Mouse (Mus musculus) midbrain, postnatal 0 days (tissue): ENCODE measurements at regions not wholly inside any gene's neighbourhood (a gene's known extent, or its start where the extent isn't known, plus 50 kb on each side); places are given as distances from the start of the nearest gene placed in this dataset.

Source experiments
- ATAC-seq: fragments of 200-750 bp; cut with Nextera tagmentation; 2 replicates; pipeline ENCODE4 v1.8.0; 2017; ENCODE audit warnings: moderate number of reproducible peaks, mild to moderate bottlenecking, moderate TSS enrichment, moderate library complexity; ENCODE audit not compliant: low FRiP score
- DNase-seq: peaks from one replicate; pipeline ENCODE4 v3.0.0-alpha.2; 2015; ENCODE audit warnings: low spot score
- H3K27ac ChIP-seq: fragments of 300-500 bp; sonication (generic); 2 replicates; pipeline ENCODE4 v1.5.1; 2014; ENCODE audit warnings: low read depth, mild to moderate bottlenecking, low read length, mixed read lengths
- H3K27me3 ChIP-seq: fragments of 300-500 bp; sonication (generic); 2 replicates; pipeline ENCODE4 v1.6.1; 2014; ENCODE audit warnings: low read length, control low read depth, mixed read lengths; ENCODE audit not compliant: insufficient read depth
- H3K36me3 ChIP-seq: fragments of 300-500 bp; sonication (generic); 2 replicates; pipeline ENCODE4 v1.6.1; 2014; ENCODE audit warnings: low read length, control low read depth, mixed read lengths; ENCODE audit not compliant: insufficient read depth
- H3K4me1 ChIP-seq: fragments of 300-500 bp; sonication (generic); 2 replicates; pipeline ENCODE4 v1.6.1; 2014; ENCODE audit warnings: mild to moderate bottlenecking, control low read depth, antibody characterized with exemption, low read length, mixed read lengths; ENCODE audit not compliant: insufficient read depth
- H3K4me2 ChIP-seq: fragments of 300-500 bp; sonication (generic); 2 replicates; pipeline ENCODE4 v1.6.1; 2014; ENCODE audit warnings: low read depth, mild to moderate bottlenecking, low read length, mixed read lengths; ENCODE audit not compliant: poor library complexity, severe bottlenecking
- H3K4me3 ChIP-seq: fragments of 300-500 bp; sonication (generic); 2 replicates; pipeline ENCODE4 v1.5.1; 2014; ENCODE audit warnings: low read depth, mild to moderate bottlenecking, low read length, moderate library complexity
- H3K9ac ChIP-seq: fragments of 300-500 bp; sonication (generic); replicated peaks from 2 replicates; pipeline ENCODE4 v1.6.1; 2014; ENCODE audit warnings: mild to moderate bottlenecking, low read length, moderate library complexity, mixed read lengths; ENCODE audit not compliant: poor library complexity, severe bottlenecking
- H3K9me3 ChIP-seq: fragments of 300-500 bp; sonication (generic); 2 replicates; pipeline ENCODE4 v1.6.1; 2016; ENCODE audit warnings: low read length, control low read depth
- CTCF ChIP-seq: IDR thresholded peaks from 2 replicates; pipeline ENCODE4 v1.5.1; 2016; ENCODE audit warnings: antibody characterized with exemption, mild to moderate bottlenecking
- WGBS: fragments of 180-500 bp; shearing (Covaris S2); extraction: QIAGEN DNeasy Blood & Tissue Kit; methylation state at CpG from one replicate; pipeline ENCODE4 v1.1.7; 2014; 5-methylcytosine and 5-hydroxymethylcytosine counted together

DNA sequence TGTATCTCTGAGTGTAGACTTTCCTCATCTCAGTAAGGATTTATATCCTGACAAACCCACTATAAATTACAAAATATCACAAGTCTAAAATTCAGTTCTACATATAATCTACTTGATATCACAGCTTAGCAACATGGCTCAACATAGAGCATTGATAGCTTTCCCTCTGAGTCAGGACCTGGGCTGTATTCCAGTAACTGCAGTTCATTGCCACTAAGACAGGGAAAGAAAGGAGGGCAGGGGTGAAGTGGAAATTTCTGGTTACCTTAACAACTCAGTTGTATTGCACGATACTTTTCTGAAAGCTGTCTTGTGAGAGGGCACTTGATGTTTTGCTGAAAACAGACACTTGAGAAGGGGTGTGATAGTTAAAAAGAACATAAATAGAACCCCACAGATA lies 635.0 kb downstream of the Utrn start:
- H3K4me3 ChIP-seq = no peak overlapping the region
- H3K4me2 ChIP-seq = no peak overlapping the region
- no peaks in the 10 kb centered on the region for H3K36me3 ChIP-seq
- no peaks in the 10 kb centered on the region for H3K9me3 ChIP-seq
- no peaks in the 10 kb centered on the region for H3K27me3 ChIP-seq
- H3K27ac ChIP-seq = no peak overlapping the region
- no peak for TF ChIP-seq CTCF
- H3K4me1 ChIP-seq = no peaks in the 10 kb centered on the region
- DNase-seq (no peak), ATAC-seq (no peak)
- WGBS = 74% methylated on average over 1 of the region's 1 CpGs
- no peak overlapping the region for H3K9ac ChIP-seq

GRCm38 (mm10) chr10:12248853-12249252 lies 620.3 kb downstream of the Utrn start:
- Histone ChIP-seq H3K27ac (no peak overlapping the region), H3K4me2 (no peak overlapping the region), H3K4me1 (no peaks in the 10 kb centered on the region), H3K4me3 (no peak overlapping the region), H3K36me3 (no peaks in the 10 kb centered on the region), H3K9me3 (no peaks in the 10 kb centered on the region), H3K9ac (no peak overlapping the region), H3K27me3 (no peaks in the 10 kb centered on the region)
- DNase-seq (peak; percentile 10), ATAC-seq (no peak)
- TF ChIP-seq CTCF = no peak
- WGBS = 69% methylated on average over 3 of the region's 3 CpGs

DNA sequence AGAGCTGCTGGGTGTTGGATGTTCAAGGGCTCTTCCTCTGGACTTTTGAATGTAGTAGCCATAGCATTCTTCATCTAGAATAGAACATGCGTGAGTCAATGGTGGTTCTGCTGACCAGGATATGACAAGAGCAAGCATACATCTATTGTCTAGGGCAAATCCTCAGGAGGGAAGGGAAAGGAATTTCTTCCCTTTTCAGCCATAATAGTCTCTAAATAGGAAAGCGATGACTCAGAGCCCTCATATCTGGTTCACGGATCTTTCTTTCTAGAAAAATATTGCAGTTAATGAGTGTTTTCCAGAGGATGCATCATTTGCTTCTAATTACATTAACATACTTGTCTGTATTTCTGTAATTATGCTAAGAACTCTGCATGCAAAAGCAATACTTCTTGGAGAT lies 615.9 kb downstream of the Utrn start:
- no peaks in the 10 kb centered on the region for H3K4me1 ChIP-seq
- H3K27me3 ChIP-seq = no peaks in the 10 kb centered on the region
- DNase-seq = no peak
- H3K27ac ChIP-seq = no peak overlapping the region
- no peaks in the 10 kb centered on the region for H3K9me3 ChIP-seq
- H3K4me3 ChIP-seq = no peak overlapping the region
- no peaks in the 10 kb centered on the region for H3K36me3 ChIP-seq
- no peak overlapping the region for H3K9ac ChIP-seq
- no peak overlapping the region for H3K4me2 ChIP-seq
- TF ChIP-seq CTCF = no peak
- WGBS = 91% methylated on average over 3 of the region's 3 CpGs
- ATAC-seq = no peak

- H3K27me3 ChIP-seq = no peaks in the 10 kb centered on the region
Observed at GRCm38 (mm10) chr10:12285679-12286078, 583.5 kb downstream of the Utrn start.

GRCm38 (mm10) chr10:12298887-12299286 lies 570.3 kb downstream of the Utrn start:
- no peak for DNase-seq
- H3K9me3 ChIP-seq = no peaks in the 10 kb centered on the region
- no peak for ATAC-seq

More at GRCm38 (mm10) chr10:12285679-12286078, 583.5 kb downstream of the Utrn start:
- Histone ChIP-seq H3K4me3 (no peak overlapping the region), H3K27ac (no peak overlapping the region), H3K4me2 (no peak overlapping the region), H3K9me3 (no peaks in the 10 kb centered on the region), H3K36me3 (no peaks in the 10 kb centered on the region), H3K4me1 (no peaks in the 10 kb centered on the region), H3K9ac (no peak overlapping the region)
- TF ChIP-seq CTCF = no peak
- DNase-seq (no peak), ATAC-seq (no peak)
- 85% methylated on average over 3 of the region's 3 CpGs for WGBS

GRCm38 (mm10) chr10:12302396-12302795 lies 566.8 kb downstream of the Utrn start:
- no peak overlapping the region for H3K4me3 ChIP-seq
- H3K4me1 ChIP-seq = no peaks in the 10 kb centered on the region
- H3K36me3 ChIP-seq = no peaks in the 10 kb centered on the region
- ATAC-seq = no peak
- no peak overlapping the region for H3K27ac ChIP-seq
- TF ChIP-seq CTCF = no peak
- no peak overlapping the region for H3K4me2 ChIP-seq
- WGBS = 90% methylated on average over 4 of the region's 4 CpGs
- no peak for DNase-seq
- no peaks in the 10 kb centered on the region for H3K9me3 ChIP-seq
- no peaks in the 10 kb centered on the region for H3K27me3 ChIP-seq
- H3K9ac ChIP-seq = no peak overlapping the region

More at GRCm38 (mm10) chr10:12298887-12299286, 570.3 kb downstream of the Utrn start:
- no peaks in the 10 kb centered on the region for H3K4me1 ChIP-seq
- no peak for TF ChIP-seq CTCF
- WGBS = 70% methylated on average over 2 of the region's 2 CpGs
- H3K36me3 ChIP-seq = no peaks in the 10 kb centered on the region
- no peak overlapping the region for H3K27ac ChIP-seq
- H3K9ac ChIP-seq = no peak overlapping the region
- H3K27me3 ChIP-seq = no peaks in the 10 kb centered on the region
- no peak overlapping the region for H3K4me3 ChIP-seq
- no peak overlapping the region for H3K4me2 ChIP-seq
